Mouse (Mus musculus) thymus, adult 2 months (tissue): ENCODE results near the gene Plcd4.

ENCODE experiments used
- CTCF ChIP-seq: fragments of 200-500 bp; IDR thresholded peaks from 2 replicates; pipeline ENCODE4 v1.5.1; 2012; ENCODE audit warnings: mild to moderate bottlenecking, control low read depth, low read length, moderate library complexity, borderline replicate concordance; ENCODE audit not compliant: control insufficient read depth, poor library complexity, insufficient read depth; ENCODE audit errors: extremely low read depth
- POLR2A ChIP-seq: fragments of 200-500 bp; IDR thresholded peaks from 2 replicates; pipeline ENCODE4 v1.6.1; 2012; ENCODE audit warnings: mild to moderate bottlenecking, low read length, control low read depth, moderate library complexity; ENCODE audit not compliant: control insufficient read depth, poor library complexity, insufficient read depth; ENCODE audit errors: extremely low read depth

- TF ChIP-seq CTCF (no peak), POLR2A (no peak)
Measured at GRCm38 (mm10) chr1:74559061-74559460, 16.4 kb downstream of the Plcd4 start.
